Mouse (Mus musculus): ENCODE measurements around the gene Zfp513. TPM values are rescaled to one million over a fixed set of nuclear protein-coding genes. Genes with fewer than 3 reads are reported as not detected.
"Not testable (repeated sequence)": the region's sequence is repeated elsewhere in the genome, so short reads cannot be mapped to it uniquely, and the experiment has no call there.

Zfp513 gene
- total RNA-seq, 1 experiment = 18.5 TPM

DNA sequence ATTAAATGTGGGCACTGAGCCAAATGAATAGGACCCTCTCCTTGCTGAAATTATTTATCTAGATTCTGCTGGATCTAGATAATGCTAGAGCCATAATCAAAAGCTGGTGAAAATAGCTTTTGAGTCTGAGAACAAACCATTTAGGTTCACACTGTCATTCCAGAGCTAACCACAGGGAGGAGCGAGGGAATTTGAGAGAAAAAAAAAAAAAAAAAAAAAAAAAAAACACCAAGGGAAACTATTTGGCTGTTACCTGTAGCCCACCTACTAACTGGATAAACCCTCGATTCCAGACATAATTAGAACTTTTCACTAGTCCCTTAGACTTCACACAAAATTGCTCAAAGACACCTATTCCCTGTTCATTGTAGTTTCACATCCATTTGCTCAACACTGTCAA is 17.0 kb upstream of the Zfp513 start:
- Histone ChIP-seq H3K4me1 (ENCODE audit: control insufficient read depth in 2 of 2, insufficient read depth in 2 of 2, low read length in 2 of 2, poor library complexity in 1 of 2) (peaks cover 0 to 3% of the 10 kb centered on the region in 2 experiments; a peak in 1 of 4 replicates), H3K9me3 (ENCODE audit: control insufficient read depth, insufficient read depth, low read depth, low read length) (no peaks in the 10 kb centered on the region), H3K4me3 (ENCODE audit: insufficient read depth in 1 of 2, low read depth in 1 of 2, low read length in 2 of 2, poor library complexity in 1 of 2, severe bottlenecking in 1 of 2) (peak overlapping the region; percentile 30 to 96; a peak in 3 of 4 replicates), H3K27ac (ENCODE audit: insufficient read depth, low read depth, low read length, poor library complexity, severe bottlenecking) (no peak overlapping the region), H3K9ac (ENCODE audit: insufficient read depth, low read depth, low read length, poor library complexity, severe bottlenecking) (no peak overlapping the region), H3K36me3 (ENCODE audit: control insufficient read depth, insufficient read depth, low read length, poor library complexity, severe bottlenecking) (no peaks in the 10 kb centered on the region)
- in situ Hi-C loops (cut with MboI; ENCODE audit: low sequenced_read_pairs in 2 of 2, unreplicated experiment in 2 of 2) = no loop called here
- no peak for DNase-seq (ENCODE audit: low read depth, low spot score)
- no peak for TF ChIP-seq ZC3H11A (IDR thresholded peaks at IDR 0.05; ENCODE audit: borderline replicate concordance, low read depth, low read length)
- TF ChIP-seq ZNF384 (IDR thresholded peaks at IDR 0.05; ENCODE audit: low read depth, low read length) = peak; percentile 99

DNA sequence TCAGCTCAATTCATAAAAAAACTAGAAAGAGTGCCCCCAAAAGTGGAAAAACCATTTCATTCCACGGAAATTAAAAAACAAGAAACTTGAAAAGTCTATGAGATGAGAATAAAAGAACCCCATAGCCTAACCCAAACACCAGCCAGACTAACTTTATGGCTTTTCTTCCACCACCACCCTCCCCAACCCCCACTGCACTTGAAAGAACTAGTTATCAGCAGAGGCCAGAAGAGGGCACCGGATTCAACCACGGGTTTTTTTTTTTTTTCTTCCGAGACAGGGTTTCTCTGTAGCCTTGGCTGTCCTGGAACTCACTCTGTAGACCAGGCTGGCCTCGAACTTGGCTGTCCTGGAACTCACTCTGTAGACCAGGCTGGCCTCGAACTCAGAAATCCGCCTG is 16.2 kb upstream of the Zfp513 start:
- TF ChIP-seq ZNF384 (IDR thresholded peaks at IDR 0.05; ENCODE audit: low read depth, low read length) (peak; percentile 66), HCFC1 (IDR thresholded peaks at IDR 0.05; ENCODE audit: borderline replicate concordance, insufficient read depth, low read length) (no peak)
- no peak for DNase-seq (ENCODE audit: low read depth, low spot score)
- in situ Hi-C loops (cut with MboI; ENCODE audit: low sequenced_read_pairs in 2 of 2, unreplicated experiment in 2 of 2) = no loop called here
- H3K27ac ChIP-seq (ENCODE audit: insufficient read depth, low read depth, low read length, poor library complexity, severe bottlenecking) = no peak overlapping the region
- H3K9me3 ChIP-seq (ENCODE audit: control insufficient read depth, insufficient read depth, low read depth, low read length) = no peaks in the 10 kb centered on the region
- H3K9ac ChIP-seq (ENCODE audit: insufficient read depth, low read depth, low read length, poor library complexity, severe bottlenecking) = no peak overlapping the region
- no peaks in the 10 kb centered on the region for H3K36me3 ChIP-seq (ENCODE audit: control insufficient read depth, insufficient read depth, low read length, poor library complexity, severe bottlenecking)
- peaks cover 0 to 3% of the 10 kb centered on the region in 2 experiments; a peak in 1 of 4 replicates for H3K4me1 ChIP-seq (ENCODE audit: control insufficient read depth in 2 of 2, insufficient read depth in 2 of 2, low read length in 2 of 2, poor library complexity in 1 of 2)
- peak overlapping the region in 1 of 2 experiments; percentile 29; a peak in 1 of 4 replicates for H3K4me3 ChIP-seq (ENCODE audit: insufficient read depth in 1 of 2, low read depth in 1 of 2, low read length in 2 of 2, poor library complexity in 1 of 2, severe bottlenecking in 1 of 2)

DNA sequence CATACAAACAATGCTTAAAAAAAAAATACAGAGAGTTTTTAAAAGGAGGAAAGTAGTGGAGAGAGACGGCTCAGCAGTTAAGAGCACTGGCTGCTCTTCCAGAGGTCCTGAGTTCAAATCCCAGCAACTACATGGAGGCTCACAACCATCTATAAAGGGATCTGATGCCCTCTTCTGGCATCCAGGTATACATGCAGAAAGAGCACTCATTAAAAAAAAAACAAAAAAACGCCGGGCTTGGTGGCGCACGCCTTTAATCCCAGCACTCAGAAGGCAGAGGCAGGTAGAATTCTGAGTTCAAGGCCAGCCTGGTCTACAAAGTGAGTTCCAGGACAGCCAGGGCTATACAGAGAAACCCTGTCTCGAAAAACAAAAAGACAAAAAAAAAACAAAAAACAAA is 14.5 kb upstream of the Zfp513 start:
- in situ Hi-C loops (cut with MboI; ENCODE audit: low sequenced_read_pairs in 2 of 2, unreplicated experiment in 2 of 2); DNase-seq (ENCODE audit: low read depth, low spot score); H3K36me3 ChIP-seq (ENCODE audit: control insufficient read depth, insufficient read depth, low read length, poor library complexity, severe bottlenecking); H3K4me3 ChIP-seq (ENCODE audit: insufficient read depth in 1 of 2, low read depth in 1 of 2, low read length in 2 of 2, poor library complexity in 1 of 2, severe bottlenecking in 1 of 2); H3K27ac ChIP-seq (ENCODE audit: insufficient read depth, low read depth, low read length, poor library complexity, severe bottlenecking); H3K4me1 ChIP-seq (ENCODE audit: control insufficient read depth in 2 of 2, insufficient read depth in 2 of 2, low read length in 2 of 2, poor library complexity in 1 of 2); H3K9ac ChIP-seq (ENCODE audit: insufficient read depth, low read depth, low read length, poor library complexity, severe bottlenecking); H3K9me3 ChIP-seq (ENCODE audit: control insufficient read depth, insufficient read depth, low read depth, low read length): not testable (repeated sequence)
- TF ChIP-seq ZNF384 (IDR thresholded peaks at IDR 0.05; ENCODE audit: low read depth, low read length) = peak; percentile 83

DNA sequence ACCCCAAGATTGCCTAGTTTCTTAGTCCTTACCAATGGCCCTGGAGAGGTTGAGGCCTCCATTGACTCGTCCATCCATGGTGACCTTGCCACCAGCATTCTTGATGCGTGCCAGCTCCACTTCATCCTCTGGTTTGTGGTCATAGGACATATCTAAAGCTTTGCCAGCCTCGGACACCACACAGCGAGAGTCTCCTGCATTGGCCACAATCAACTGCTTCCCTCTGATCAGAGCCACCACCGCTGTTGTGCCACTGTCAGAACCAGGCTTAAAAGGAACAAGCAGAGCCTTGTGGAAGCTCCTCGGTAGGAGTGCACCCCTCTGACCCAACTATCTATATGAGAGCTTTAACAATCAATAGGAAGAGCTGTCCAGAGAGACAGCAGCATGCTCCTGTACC is 2.3 kb upstream of the Zfp513 start:
- TF ChIP-seq MAFK (IDR thresholded peaks at IDR 0.05; ENCODE audit: insufficient read depth, low read depth, low read length) (no peak), HCFC1 (IDR thresholded peaks at IDR 0.05; ENCODE audit: borderline replicate concordance, insufficient read depth, low read length) (no peak), CHD2 (IDR thresholded peaks at IDR 0.05; ENCODE audit: low read depth, low read length) (no peak), ZC3H11A (IDR thresholded peaks at IDR 0.05; ENCODE audit: borderline replicate concordance, low read depth, low read length) (no peak), ZNF384 (IDR thresholded peaks at IDR 0.05; ENCODE audit: low read depth, low read length) (no peak)
- H3K9me3 ChIP-seq (ENCODE audit: control insufficient read depth, insufficient read depth, low read depth, low read length) = no peaks in the 10 kb centered on the region
- H3K36me3 ChIP-seq (ENCODE audit: control insufficient read depth, insufficient read depth, low read length, poor library complexity, severe bottlenecking) = peaks cover 36% of the 10 kb centered on the region
- H3K27ac ChIP-seq (ENCODE audit: insufficient read depth, low read depth, low read length, poor library complexity, severe bottlenecking) = no peak overlapping the region
- H3K9ac ChIP-seq (ENCODE audit: insufficient read depth, low read depth, low read length, poor library complexity, severe bottlenecking) = no peak overlapping the region
- no peak overlapping the region for H3K4me3 ChIP-seq (ENCODE audit: insufficient read depth in 1 of 2, low read depth in 1 of 2, low read length in 2 of 2, poor library complexity in 1 of 2, severe bottlenecking in 1 of 2)
- peaks cover 3% of the 10 kb centered on the region in 2 experiments; a peak in 1 of 4 replicates for H3K4me1 ChIP-seq (ENCODE audit: control insufficient read depth in 2 of 2, insufficient read depth in 2 of 2, low read length in 2 of 2, poor library complexity in 1 of 2)
- in situ Hi-C loops (cut with MboI; ENCODE audit: low sequenced_read_pairs in 2 of 2, unreplicated experiment in 2 of 2) = no loop called here
- DNase-seq (ENCODE audit: low read depth, low spot score) = no peak

DNA sequence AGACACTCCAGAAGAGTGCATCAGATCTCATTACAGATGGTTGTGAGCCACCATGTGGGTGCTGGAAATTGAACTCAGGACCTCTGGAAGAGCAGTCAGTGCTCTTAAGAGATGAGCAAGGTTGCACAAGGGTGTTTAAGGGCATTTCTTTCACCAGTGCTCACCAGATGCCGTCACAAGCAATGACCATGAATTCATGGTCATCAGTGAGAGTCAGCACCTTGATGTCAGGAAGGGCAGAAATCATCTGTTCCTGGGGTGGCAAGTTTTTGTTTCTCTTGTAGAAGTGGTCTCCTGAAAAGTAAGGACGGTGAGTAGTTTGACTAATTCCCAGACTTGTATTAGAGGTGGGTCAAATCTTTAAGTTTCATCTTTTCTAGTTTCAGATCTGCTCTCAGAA is 1.8 kb upstream of the Zfp513 start:
- no peak for TF ChIP-seq MAFK (IDR thresholded peaks at IDR 0.05; ENCODE audit: insufficient read depth, low read depth, low read length)
- TF ChIP-seq HCFC1 (IDR thresholded peaks at IDR 0.05; ENCODE audit: borderline replicate concordance, insufficient read depth, low read length) = no peak
- no peak for TF ChIP-seq CHD2 (IDR thresholded peaks at IDR 0.05; ENCODE audit: low read depth, low read length)
- H3K9me3 ChIP-seq (ENCODE audit: control insufficient read depth, insufficient read depth, low read depth, low read length) = no peaks in the 10 kb centered on the region
- in situ Hi-C loops (cut with MboI; ENCODE audit: low sequenced_read_pairs in 2 of 2, unreplicated experiment in 2 of 2) = no loop called here
- H3K4me1 ChIP-seq (ENCODE audit: control insufficient read depth in 2 of 2, insufficient read depth in 2 of 2, low read length in 2 of 2, poor library complexity in 1 of 2) = peaks cover 3 to 5% of the 10 kb centered on the region in 2 experiments; a peak in 1 of 4 replicates
- H3K4me3 ChIP-seq (ENCODE audit: insufficient read depth in 1 of 2, low read depth in 1 of 2, low read length in 2 of 2, poor library complexity in 1 of 2, severe bottlenecking in 1 of 2) = no peak overlapping the region
- H3K36me3 ChIP-seq (ENCODE audit: control insufficient read depth, insufficient read depth, low read length, poor library complexity, severe bottlenecking) = peaks cover 41% of the 10 kb centered on the region
- DNase-seq (ENCODE audit: low read depth, low spot score) = no peak
- no peak overlapping the region for H3K9ac ChIP-seq (ENCODE audit: insufficient read depth, low read depth, low read length, poor library complexity, severe bottlenecking)
- no peak overlapping the region for H3K27ac ChIP-seq (ENCODE audit: insufficient read depth, low read depth, low read length, poor library complexity, severe bottlenecking)
